Mouse (Mus musculus) liver, adult 2 months (tissue): ENCODE measurements around the gene Parp8.

ENCODE experiments used
- CTCF ChIP-seq: fragments of 200-500 bp; IDR thresholded peaks from 2 replicates; pipeline ENCODE4 v1.5.1; 2011; ENCODE audit warnings: low read depth, low read length, control low read depth
- POLR2A ChIP-seq: fragments of 200-500 bp; IDR thresholded peaks from 2 replicates; pipeline ENCODE4 v1.6.1; 2011; ENCODE audit warnings: low read length, control low read depth; ENCODE audit not compliant: insufficient read depth; ENCODE audit errors: extremely low read depth

- TF ChIP-seq CTCF (no peak), POLR2A (no peak)
Measured at GRCm38 (mm10) chr13:116949056-116949455, 76.3 kb downstream of the Parp8 start.
